Mouse (Mus musculus) forebrain, embryonic 16.5 days (tissue): ENCODE measurements around the gene Bri3. TPM values are rescaled to one million over a fixed set of nuclear protein-coding genes. Genes with fewer than 3 reads are reported as not detected.
A peak's percentile ranks its signal among the peaks of the same experiment; 100 is the strongest.

Experiments used
- ATAC-seq: fragments of 200-750 bp; cut with Nextera tagmentation; 2 replicates; pipeline ENCODE4 v1.8.0; 2017; ENCODE audit warnings: mild to moderate bottlenecking, moderate library complexity
- H3K27ac ChIP-seq: fragments of 300-500 bp; sonication (generic); 2 replicates; pipeline ENCODE4 v1.5.1; 2014; ENCODE audit warnings: low read length, control low read depth
- H3K27me3 ChIP-seq: fragments of 300-500 bp; sonication (generic); replicated peaks from 2 replicates; pipeline ENCODE4 v1.6.1; 2014; ENCODE audit warnings: low read length; ENCODE audit not compliant: control insufficient read depth, insufficient read depth
- H3K36me3 ChIP-seq: fragments of 300-500 bp; sonication (generic); 2 replicates; pipeline ENCODE4 v1.6.1; 2014; ENCODE audit not compliant: control insufficient read depth, insufficient read depth
- H3K4me1 ChIP-seq: fragments of 300-500 bp; sonication (generic); replicated peaks from 2 replicates; pipeline ENCODE4 v1.6.1; 2014; ENCODE audit warnings: low read length; ENCODE audit not compliant: control insufficient read depth, insufficient read depth
- H3K4me2 ChIP-seq: fragments of 300-500 bp; sonication (generic); 2 replicates; pipeline ENCODE4 v1.6.1; 2014; ENCODE audit warnings: mild to moderate bottlenecking, low read length, control low read depth
- H3K4me3 ChIP-seq: fragments of 300-500 bp; sonication (generic); replicated peaks from 2 replicates; pipeline ENCODE4 v1.5.1; 2014; ENCODE audit warnings: mild to moderate bottlenecking, low read length, control low read depth
- H3K9ac ChIP-seq: fragments of 300-500 bp; sonication (generic); replicated peaks from 2 replicates; pipeline ENCODE4 v1.6.1; 2014; ENCODE audit warnings: low read depth, low read length, control low read depth
- H3K9me3 ChIP-seq: fragments of 300-500 bp; sonication (generic); 2 replicates; pipeline ENCODE4 v1.6.1; 2016; ENCODE audit warnings: low read length; ENCODE audit not compliant: control insufficient read depth
- WGBS: fragments of 180-500 bp; shearing (Covaris S2); extraction: QIAGEN DNeasy Blood & Tissue Kit; methylation state at CpG from one replicate; pipeline ENCODE4 v1.1.7; 2014; 5-methylcytosine and 5-hydroxymethylcytosine counted together
- polyA plus RNA-seq: library from polyadenylated mRNA; unstranded; fragments of >200 nt; fragmentation: Nextera tagmentation; extraction: Ambion mirVana; gene quantifications from 2 replicates; pipeline ENCODE4 v1.2.1, GENCODE M21; 2015

Bri3 gene
- polyA plus RNA-seq, 1 experiment from 2014 or later, result 98.0 TPM

DNA sequence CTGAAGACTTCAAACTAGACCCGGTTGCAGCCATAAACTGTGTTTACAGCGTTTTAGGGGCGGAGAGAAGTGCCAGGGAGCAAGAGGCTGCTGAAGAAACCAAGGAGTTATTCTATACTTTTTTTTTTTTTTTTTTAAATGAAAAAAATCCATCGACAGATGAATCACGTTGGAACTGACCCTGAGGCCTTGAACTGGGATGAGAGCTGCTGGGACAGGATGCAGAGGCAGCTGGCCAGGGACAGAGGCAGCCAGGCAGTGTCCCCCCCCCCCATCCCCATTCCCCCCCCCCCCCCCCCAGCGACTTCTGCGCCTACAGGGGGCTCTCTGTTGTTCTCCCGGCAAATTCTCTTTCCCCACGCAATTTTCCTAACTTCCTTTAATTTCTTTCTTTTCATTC is 153.3 kb downstream of the Bri3 start:
- Histone ChIP-seq H3K4me2 (no peak overlapping the region), H3K27ac (no peak overlapping the region), H3K4me3 (no peak overlapping the region), H3K27me3 (no peaks in the 10 kb centered on the region), H3K36me3 (no peaks in the 10 kb centered on the region), H3K9ac (no peak overlapping the region), H3K9me3 (no peaks in the 10 kb centered on the region; the same call in 1 of the 2 replicates), H3K4me1 (no peaks in the 10 kb centered on the region)
- WGBS, result 42% methylated on average over 5 of the region's 9 CpGs
- no peak for ATAC-seq

DNA sequence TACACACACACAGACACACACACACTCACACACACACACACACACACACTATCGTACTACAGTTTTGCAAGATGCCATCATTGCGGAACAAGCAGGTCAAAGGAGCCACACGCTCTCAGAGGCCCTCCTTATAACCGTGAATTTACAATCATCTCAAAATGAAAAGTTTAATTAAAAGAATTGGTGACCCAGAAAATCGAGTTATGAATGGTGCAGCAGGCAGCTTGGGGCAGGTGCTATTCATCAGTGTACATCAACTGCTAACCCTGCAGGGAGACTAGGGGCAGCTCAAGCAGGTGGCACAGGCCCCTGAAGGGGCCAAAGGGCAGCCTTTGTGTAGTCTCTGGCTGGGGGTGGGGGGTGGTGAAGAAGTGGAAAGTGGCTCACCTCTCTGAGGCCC is 156.6 kb downstream of the Bri3 start:
- Histone ChIP-seq H3K27ac (no peak overlapping the region), H3K4me3 (no peak overlapping the region), H3K36me3 (no peaks in the 10 kb centered on the region), H3K4me1 (no peaks in the 10 kb centered on the region), H3K4me2 (no peak overlapping the region), H3K27me3 (no peaks in the 10 kb centered on the region), H3K9ac (no peak overlapping the region), H3K9me3 (no peaks in the 10 kb centered on the region; the same call in 1 of the 2 replicates)
- no peak for ATAC-seq
- 20% methylated on average over 5 of the region's 5 CpGs for WGBS

DNA sequence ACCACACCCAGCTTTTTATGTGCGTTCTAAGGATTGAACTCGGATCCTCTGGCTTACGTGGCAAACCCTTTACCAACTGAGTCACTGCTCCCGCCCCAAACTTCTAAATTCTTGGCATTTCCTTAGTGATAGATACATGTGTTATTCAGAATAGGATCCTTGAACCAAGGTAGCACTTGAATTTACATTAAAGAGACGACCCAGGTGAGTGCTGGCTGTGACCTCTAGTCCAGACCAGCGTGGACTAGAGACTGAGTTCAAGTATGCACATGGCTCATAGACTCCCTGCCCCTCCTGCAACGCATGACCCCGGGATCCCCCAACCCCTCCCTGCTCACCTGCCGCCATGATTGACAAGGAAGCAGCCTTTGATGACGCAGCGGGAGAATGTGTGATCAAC is 162.0 kb downstream of the Bri3 start:
- no peak overlapping the region for H3K4me3 ChIP-seq
- WGBS, result 86% methylated on average over 11 of the region's 11 CpGs
- no peak overlapping the region for H3K4me2 ChIP-seq
- H3K9me3 ChIP-seq, result no peaks in the 10 kb centered on the region
- H3K4me1 ChIP-seq, result no peaks in the 10 kb centered on the region
- no peaks in the 10 kb centered on the region for H3K36me3 ChIP-seq
- no peak overlapping the region for H3K27ac ChIP-seq
- no peaks in the 10 kb centered on the region for H3K27me3 ChIP-seq
- no peak for ATAC-seq
- H3K9ac ChIP-seq, result no peak overlapping the region

DNA sequence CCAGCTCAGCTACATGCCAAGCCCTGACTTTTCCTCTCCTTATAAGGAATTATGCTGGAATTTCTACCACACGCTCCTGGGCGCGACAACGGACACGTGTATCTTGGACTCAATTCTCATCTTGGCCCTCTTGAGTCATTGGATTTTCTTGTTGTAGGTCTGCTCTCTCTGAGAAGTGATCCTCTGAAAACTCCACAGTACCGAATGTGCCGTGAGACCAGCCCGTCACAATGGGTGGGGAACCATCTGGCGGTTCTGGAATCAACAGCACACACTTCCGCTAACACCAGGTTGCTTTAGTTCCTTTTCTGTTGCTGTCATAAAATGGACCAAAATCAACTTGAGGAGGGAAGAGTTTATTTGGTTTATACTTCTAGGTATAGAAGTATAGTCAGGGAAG is 166.4 kb downstream of the Bri3 start:
- no peaks in the 10 kb centered on the region for H3K27me3 ChIP-seq
- 90% methylated on average over 10 of the region's 10 CpGs for WGBS
- no peak for ATAC-seq

DNA sequence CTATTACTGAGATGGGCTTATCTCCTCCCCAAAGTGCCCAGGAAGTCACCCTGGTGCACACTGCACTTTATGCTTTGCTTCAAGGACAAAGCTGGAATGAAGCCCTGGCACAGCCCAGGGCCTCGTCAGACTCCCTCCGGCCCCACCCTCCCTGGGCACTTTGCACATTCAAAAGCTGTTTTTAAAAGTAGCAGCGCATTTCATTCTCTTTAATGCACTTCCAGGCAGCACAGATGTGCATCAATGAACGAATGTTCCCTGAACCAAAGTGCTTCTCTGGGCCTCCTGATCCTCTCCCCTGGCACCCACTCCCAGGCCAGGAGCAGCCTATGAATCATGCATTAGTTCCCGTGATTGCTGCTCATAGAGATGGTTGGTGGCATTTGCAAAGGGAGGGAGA is 167.5 kb downstream of the Bri3 start:
- Histone ChIP-seq H3K9me3 (no peaks in the 10 kb centered on the region), H3K27me3 (no peaks in the 10 kb centered on the region), H3K4me3 (no peak overlapping the region), H3K36me3 (no peaks in the 10 kb centered on the region), H3K27ac (0 out of 2 replicates have a peak overlapping the region, but pooled peaks have one; percentile 38), H3K4me2 (no peak overlapping the region), H3K9ac (no peak overlapping the region), H3K4me1 (peaks cover 13% of the 10 kb centered on the region)
- WGBS, result 11% methylated on average over 5 of the region's 5 CpGs
- peak; percentile 79 for ATAC-seq

More for the DNA sequence above, 166.4 kb downstream of the Bri3 start:
- H3K27ac ChIP-seq, result no peak overlapping the region
- H3K36me3 ChIP-seq, result no peaks in the 10 kb centered on the region
- H3K9me3 ChIP-seq, result no peaks in the 10 kb centered on the region
- H3K4me2 ChIP-seq, result no peak overlapping the region
- peaks cover 13% of the 10 kb centered on the region for H3K4me1 ChIP-seq
- H3K9ac ChIP-seq, result no peak overlapping the region
- H3K4me3 ChIP-seq, result no peak overlapping the region

DNA sequence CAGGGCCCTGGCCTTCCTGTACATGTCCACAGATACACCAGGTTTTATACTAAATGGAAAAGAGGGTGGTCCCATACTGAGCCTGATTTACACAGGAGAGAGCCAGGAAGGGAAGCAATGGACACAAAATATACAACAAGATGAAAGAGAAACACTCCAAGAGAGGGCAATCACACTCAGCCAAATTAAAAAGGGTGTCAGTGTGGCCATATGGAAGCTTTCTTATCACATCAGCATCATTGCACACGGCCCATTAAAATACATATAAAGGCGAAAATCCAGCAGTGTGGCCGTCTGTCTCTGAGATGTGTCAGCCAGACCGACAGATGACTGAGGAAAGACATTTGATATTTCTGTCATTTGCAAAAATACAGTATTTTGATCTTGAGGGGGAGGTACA is 168.5 kb downstream of the Bri3 start:
- no peak overlapping the region for H3K27ac ChIP-seq
- no peak overlapping the region for H3K9ac ChIP-seq
- H3K9me3 ChIP-seq, result no peaks in the 10 kb centered on the region
- ATAC-seq, result no peak
- no peaks in the 10 kb centered on the region for H3K36me3 ChIP-seq
- no peaks in the 10 kb centered on the region for H3K27me3 ChIP-seq
- H3K4me3 ChIP-seq, result no peak overlapping the region
- H3K4me2 ChIP-seq, result no peak overlapping the region
- 43% methylated on average over 4 of the region's 4 CpGs for WGBS
- H3K4me1 ChIP-seq, result peaks cover 13% of the 10 kb centered on the region

DNA sequence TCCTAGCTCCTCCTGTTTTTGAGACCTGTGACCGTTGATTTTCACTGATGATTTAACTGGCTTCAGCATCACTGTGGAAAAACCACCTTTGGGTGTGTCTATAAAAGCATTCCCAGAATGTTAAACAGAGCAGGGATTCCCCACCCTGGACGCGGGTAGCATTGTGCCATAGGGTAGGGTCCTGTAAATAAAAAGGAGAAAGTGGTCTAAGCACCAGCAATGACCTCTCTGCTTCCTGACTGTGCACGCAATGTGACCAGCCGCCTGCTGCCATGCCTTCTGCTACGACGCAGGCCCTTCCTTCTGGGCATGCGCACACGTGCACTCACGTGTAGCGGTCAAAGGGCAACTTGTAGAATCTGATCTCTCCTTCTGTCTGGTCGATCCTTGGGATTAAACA is 174.2 kb downstream of the Bri3 start:
- no peaks in the 10 kb centered on the region for H3K36me3 ChIP-seq
- no peak for ATAC-seq
- no peak overlapping the region for H3K27ac ChIP-seq
- 90% methylated on average over 12 of the region's 12 CpGs for WGBS
- H3K27me3 ChIP-seq, result no peaks in the 10 kb centered on the region
- H3K9ac ChIP-seq, result no peak overlapping the region
- H3K4me3 ChIP-seq, result no peak overlapping the region
- H3K9me3 ChIP-seq, result no peaks in the 10 kb centered on the region
- no peaks in the 10 kb centered on the region for H3K4me1 ChIP-seq
- H3K4me2 ChIP-seq, result no peak overlapping the region

DNA sequence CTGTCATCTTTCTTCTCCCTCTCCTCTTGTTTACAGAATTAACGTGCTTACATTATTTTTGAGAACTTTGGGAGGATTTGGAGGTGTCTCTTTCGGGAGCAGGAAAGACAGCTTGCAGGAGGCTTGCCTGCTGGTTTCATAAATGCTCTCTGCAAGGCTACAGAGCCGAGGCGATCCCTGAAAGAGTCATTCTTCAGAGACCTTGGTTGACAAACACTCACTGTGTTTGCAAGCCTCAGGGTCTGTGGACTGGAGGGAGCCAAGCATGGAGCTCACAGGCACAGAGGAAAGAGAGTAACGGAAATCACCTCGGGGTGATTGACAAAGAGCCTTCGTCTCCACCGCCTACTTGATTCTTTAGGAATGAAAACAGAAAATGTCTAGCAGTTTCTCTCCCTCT is 175.8 kb downstream of the Bri3 start:
- H3K4me3 ChIP-seq, result no peak overlapping the region
- H3K27me3 ChIP-seq, result no peaks in the 10 kb centered on the region
- no peaks in the 10 kb centered on the region for H3K9me3 ChIP-seq
- H3K4me1 ChIP-seq, result no peaks in the 10 kb centered on the region
- WGBS, result 80% methylated on average over 8 of the region's 8 CpGs
- no peak overlapping the region for H3K27ac ChIP-seq
- H3K9ac ChIP-seq, result no peak overlapping the region
- ATAC-seq, result no peak
- no peak overlapping the region for H3K4me2 ChIP-seq
- no peaks in the 10 kb centered on the region for H3K36me3 ChIP-seq

DNA sequence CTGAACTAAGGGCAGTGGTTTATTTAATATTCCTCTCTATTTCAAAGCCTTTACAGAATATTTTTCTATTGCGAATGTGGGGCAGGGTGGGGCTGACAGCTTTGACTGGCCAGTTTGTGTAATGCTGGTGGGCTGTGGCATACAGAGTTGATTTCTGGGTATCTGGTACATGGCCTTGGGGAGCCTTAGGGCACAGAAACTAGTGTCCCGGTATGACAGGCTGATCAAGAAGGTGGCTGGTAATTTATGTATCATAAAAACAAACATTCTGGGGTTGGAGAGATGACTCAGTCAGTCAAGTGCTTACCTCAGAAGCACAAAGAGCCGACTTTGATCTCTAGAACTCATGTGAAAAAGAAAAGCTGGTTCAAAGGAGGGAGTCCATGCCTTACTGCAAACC is 182.5 kb downstream of the Bri3 start:
- no peaks in the 10 kb centered on the region for H3K27me3 ChIP-seq
- no peaks in the 10 kb centered on the region for H3K36me3 ChIP-seq
- no peak overlapping the region for H3K9ac ChIP-seq
- no peak overlapping the region for H3K4me2 ChIP-seq
- no peaks in the 10 kb centered on the region for H3K9me3 ChIP-seq
- H3K4me1 ChIP-seq, result no peaks in the 10 kb centered on the region
- 80% methylated on average over 3 of the region's 3 CpGs for WGBS
- no peak overlapping the region for H3K27ac ChIP-seq
- H3K4me3 ChIP-seq, result no peak overlapping the region
- ATAC-seq, result no peak

DNA sequence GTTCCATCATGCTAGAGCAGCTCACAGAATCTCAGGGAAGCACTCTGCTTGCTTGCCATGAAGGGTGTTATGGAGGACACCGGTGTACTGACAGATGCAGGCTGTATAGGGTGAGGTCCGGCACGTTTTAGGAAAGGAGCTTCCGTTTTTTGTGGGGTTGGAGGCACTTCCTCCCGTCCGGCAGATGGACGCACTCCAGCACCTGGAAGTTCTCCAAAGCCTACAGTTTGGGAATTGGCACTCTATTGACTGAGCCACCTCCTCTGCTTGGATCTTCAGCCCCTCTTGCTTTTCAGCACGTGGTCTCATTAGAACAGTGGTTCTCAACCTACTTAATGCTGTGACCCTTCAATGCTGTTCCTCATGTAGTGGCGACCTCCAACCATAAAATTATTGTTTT is 183.6 kb downstream of the Bri3 start:
- no peak overlapping the region for H3K4me3 ChIP-seq
- H3K9me3 ChIP-seq, result no peaks in the 10 kb centered on the region
- H3K36me3 ChIP-seq, result no peaks in the 10 kb centered on the region
- no peaks in the 10 kb centered on the region for H3K27me3 ChIP-seq
- H3K4me1 ChIP-seq, result no peaks in the 10 kb centered on the region
- ATAC-seq, result no peak
- WGBS, result 77% methylated on average over 9 of the region's 9 CpGs
- H3K9ac ChIP-seq, result no peak overlapping the region
- no peak overlapping the region for H3K27ac ChIP-seq
- no peak overlapping the region for H3K4me2 ChIP-seq
